Mouse (Mus musculus) gastrocnemius, adult 2 months (tissue): ENCODE data around the gene Comp. TPM values are rescaled to one million over a fixed set of nuclear protein-coding genes. Genes with fewer than 3 reads are reported as not detected.

Source experiments
- DNase-seq: peaks from one replicate; pipeline ENCODE4 v3.0.0; 2022
- H3K27ac ChIP-seq: fragments of 200-600 bp; 2 replicates; pipeline ENCODE4 v1.8.1; 2022; ENCODE audit warnings: mild to moderate bottlenecking
- H3K4me3 ChIP-seq: fragments of 200-600 bp; 2 replicates; pipeline ENCODE4 v1.8.1; 2022; ENCODE audit warnings: mild to moderate bottlenecking, moderate library complexity
- CTCF ChIP-seq: fragments of 200-600 bp; IDR thresholded peaks from 2 replicates; pipeline ENCODE4 v1.8.1; 2022; ENCODE audit warnings: antibody characterized with exemption, mild to moderate bottlenecking, moderate library complexity
- intact Hi-C: fragments of 180-260 bp; cut with DNase I; formaldehyde crosslinking; loops from one replicate; pipeline ENCODE4 v1.15.1; 2025
- total RNA-seq, 2 experiments: library from RNA; stranded (reverse); gene quantifications; 2 replicates each; pipeline ENCODE4 v1.2.3; 2021

Gene Comp
- total RNA-seq, 2 experiments from 2014 or later: 5.5 to 31.2 TPM

DNA sequence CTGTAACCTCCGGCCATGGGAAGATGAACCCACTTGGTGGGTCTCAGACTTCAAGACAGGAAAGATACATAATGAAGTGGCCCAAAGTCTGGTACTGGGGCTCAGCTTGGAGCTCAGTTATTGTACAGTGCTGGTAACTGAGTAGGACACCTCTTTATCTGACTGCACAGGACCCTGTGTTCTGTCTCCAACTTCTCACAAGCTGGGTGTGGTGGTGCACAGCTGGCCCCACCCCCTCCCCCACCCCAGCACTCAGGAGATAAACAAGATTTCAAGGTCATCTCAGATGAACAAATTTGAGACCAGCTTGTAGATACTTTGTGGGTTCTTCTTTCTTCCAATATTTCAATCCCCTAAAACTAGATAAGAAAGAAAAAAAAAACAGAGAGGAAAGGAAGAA, 17.2 kb upstream of the Comp start:
- no peak for TF ChIP-seq CTCF
- DNase-seq: no peak
- no peak overlapping the region for H3K27ac ChIP-seq
- intact Hi-C loops: no loop called here
- H3K4me3 ChIP-seq: no peak overlapping the region

- Histone ChIP-seq H3K27ac (no peak overlapping the region), H3K4me3 (no peak overlapping the region)
- intact Hi-C loops: no loop called here
- no peak for TF ChIP-seq CTCF
- peak; percentile 90 for DNase-seq
Observed at GRCm38 (mm10) chr8:70359411-70359810, 13.9 kb upstream of the Comp start.

DNA sequence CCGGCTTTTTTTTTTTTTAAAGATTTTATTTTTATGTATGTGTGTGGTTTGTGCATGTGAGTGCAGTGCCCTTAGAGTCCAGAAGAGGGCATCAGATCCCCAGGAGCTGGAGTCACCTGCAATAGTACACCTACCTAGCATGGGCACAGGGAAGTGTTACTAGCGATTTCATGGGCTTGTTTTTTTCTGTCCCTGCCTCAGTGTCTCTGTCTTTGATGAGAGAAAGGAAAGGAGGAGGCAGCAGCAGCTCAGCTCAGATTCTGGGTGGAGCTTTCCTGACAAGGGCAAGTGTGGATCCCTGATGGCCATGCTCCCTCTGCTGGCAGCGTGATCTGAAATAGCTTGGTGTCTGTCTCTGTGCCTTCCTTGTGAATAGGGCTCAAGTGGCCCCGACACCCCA, 12.6 kb upstream of the Comp start:
- H3K27ac ChIP-seq: peak overlapping the region; percentile 64
- DNase-seq: no peak
- H3K4me3 ChIP-seq: no peak overlapping the region
- intact Hi-C loops: no loop called here
- TF ChIP-seq CTCF: peak; percentile 47

- peak overlapping the region; percentile 64 for H3K27ac ChIP-seq
- H3K4me3 ChIP-seq: no peak overlapping the region
- peak; percentile 59 for DNase-seq
- no peak for TF ChIP-seq CTCF
- intact Hi-C loops: no loop called here
Observed at GRCm38 (mm10) chr8:70361484-70362032, 11.8 kb upstream of the Comp start.

- Histone ChIP-seq H3K27ac (no peak overlapping the region), H3K4me3 (no peak overlapping the region)
- DNase-seq: peak; percentile 62
- no peak for TF ChIP-seq CTCF
- intact Hi-C loops: no loop called here
Observed at GRCm38 (mm10) chr8:70364066-70364465, 9.3 kb upstream of the Comp start.

- H3K4me3 ChIP-seq: no peak overlapping the region
- no peak for DNase-seq
- TF ChIP-seq CTCF: no peak
- no peak overlapping the region for H3K27ac ChIP-seq
- intact Hi-C loops: no loop called here
Observed at GRCm38 (mm10) chr8:70366588-70366987, 6.8 kb upstream of the Comp start.

DNA sequence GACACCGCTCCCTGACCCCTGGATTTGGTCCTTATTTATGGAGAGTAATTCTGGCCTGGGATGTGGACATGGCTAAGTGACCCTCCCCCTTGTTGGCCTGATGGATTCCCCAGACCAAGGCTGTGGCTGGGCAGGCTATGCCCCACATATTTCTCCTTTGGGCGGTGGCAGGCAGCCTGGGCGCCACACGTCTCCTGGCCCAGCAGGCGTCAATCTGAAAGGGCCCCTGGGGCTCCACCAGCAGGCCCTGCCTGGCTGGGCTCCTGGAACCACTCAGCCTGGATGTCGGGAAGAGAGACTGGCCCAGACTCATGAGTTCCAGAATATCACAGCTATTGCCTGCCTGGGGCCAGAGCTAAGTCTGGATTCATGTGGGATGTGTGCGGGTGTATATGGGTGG, 2.9 kb upstream of the Comp start:
- Histone ChIP-seq H3K4me3 (no peak overlapping the region), H3K27ac (peak overlapping the region; percentile 20; the same call in 1 of the 2 replicates)
- intact Hi-C loops: no loop called here
- TF ChIP-seq CTCF: no peak
- peak; percentile 47 for DNase-seq

- intact Hi-C loops: no loop called here
- no peak for TF ChIP-seq CTCF
- no peak for DNase-seq
- H3K27ac ChIP-seq: peak overlapping the region; percentile 59
- H3K4me3 ChIP-seq: no peak overlapping the region
Observed at GRCm38 (mm10) chr8:70371951-70372350, 1.4 kb upstream of the Comp start.

DNA sequence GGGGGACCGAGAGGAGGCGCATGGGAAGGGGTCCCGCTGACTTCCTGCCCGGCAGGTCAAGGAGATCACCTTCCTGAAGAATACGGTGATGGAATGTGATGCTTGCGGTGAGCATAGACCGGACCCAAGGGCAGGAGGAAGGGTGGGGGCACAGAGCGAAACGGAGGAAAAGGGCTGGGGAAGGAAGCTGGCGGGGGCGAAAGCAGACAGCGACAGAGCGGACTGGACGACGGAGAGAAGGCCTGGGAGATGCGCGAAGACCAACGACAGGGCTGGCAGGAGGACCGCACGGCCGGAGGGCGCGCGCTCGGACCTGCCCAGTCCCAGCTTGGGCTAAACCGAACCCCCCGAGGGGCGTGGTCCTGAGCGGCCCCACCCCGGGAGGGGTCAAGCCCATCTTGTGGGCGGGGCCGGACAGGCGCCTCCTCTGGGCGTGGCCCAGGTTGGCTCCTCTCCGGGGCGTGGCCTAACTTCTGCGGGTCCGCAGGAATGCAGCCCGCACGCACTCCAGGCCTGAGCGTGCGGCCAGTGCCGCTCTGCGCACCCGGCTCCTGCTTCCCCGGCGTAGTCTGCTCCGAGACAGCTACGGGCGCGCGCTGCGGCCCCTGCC, 1.1 kb downstream of the Comp start:
- peak; percentile 89 for DNase-seq
- Histone ChIP-seq H3K27ac (peak overlapping the region; percentile 35), H3K4me3 (peak overlapping the region; percentile 63)
- intact Hi-C loops: no loop called here
- no peak for TF ChIP-seq CTCF

DNA sequence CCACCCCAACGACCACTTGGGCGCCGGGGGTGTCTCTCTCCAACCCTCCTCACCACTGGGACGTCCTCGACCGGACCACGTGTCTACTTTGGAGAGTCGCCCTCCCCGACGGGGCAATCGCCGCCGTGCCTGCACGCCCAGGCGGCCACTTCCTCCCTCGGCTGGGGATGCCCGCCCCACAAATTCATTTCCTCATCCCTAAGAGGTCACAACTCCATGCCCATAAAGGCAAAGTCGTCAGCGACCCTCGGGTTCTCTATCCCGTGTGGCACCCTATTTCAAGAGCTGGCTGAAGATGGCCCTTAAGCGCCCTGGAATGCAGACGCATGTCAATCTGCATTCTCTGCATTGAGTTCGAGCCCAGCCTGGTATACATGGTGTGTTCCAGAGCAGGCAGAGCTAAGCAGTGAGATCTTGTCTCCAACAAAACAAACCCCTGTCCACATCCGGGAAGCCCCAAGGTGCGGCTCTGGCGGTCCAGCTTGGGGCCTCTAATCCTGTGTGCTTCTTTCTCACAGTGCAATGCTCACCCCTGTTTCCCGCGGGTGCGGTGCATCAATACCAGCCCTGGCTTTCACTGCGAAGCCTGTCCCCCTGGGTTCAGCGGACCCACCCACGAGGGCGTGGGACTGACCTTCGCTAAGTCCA, 2.0 kb downstream of the Comp start:
- TF ChIP-seq CTCF: no peak
- H3K4me3 ChIP-seq: peak overlapping the region; percentile 63
- H3K27ac ChIP-seq: no peak overlapping the region
- DNase-seq: no peak
- intact Hi-C loops: no loop called here

GRCm38 (mm10) chr8:70376275-70376741, 3.0 kb downstream of the Comp start:
- Histone ChIP-seq H3K27ac (no peak overlapping the region), H3K4me3 (peak overlapping the region; percentile 30)
- intact Hi-C loops: no loop called here
- no peak for TF ChIP-seq CTCF
- no peak for DNase-seq

DNA sequence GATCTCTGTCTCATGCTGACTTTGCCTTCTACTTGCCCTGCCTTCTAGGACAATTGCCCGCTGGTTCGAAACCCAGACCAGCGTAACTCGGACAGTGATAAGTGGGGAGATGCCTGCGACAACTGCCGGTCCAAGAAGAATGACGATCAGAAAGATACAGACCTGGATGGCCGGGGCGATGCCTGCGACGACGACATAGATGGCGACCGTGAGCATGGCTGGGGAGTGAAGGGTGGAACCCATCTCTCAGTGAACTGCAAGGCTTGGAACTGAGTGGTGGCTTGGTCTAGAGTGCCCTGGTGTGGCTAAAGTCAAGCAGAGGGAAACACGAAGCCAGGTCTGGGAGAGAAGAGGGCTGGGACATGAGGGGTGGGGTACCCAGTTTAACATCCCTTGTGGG, 3.7 kb downstream of the Comp start:
- intact Hi-C loops: no loop called here
- no peak for TF ChIP-seq CTCF
- no peak overlapping the region for H3K4me3 ChIP-seq
- no peak overlapping the region for H3K27ac ChIP-seq
- no peak for DNase-seq

- H3K4me3 ChIP-seq: no peak overlapping the region
- H3K27ac ChIP-seq: no peak overlapping the region
- no peak for TF ChIP-seq CTCF
- intact Hi-C loops: no loop called here
- DNase-seq: no peak
Observed at GRCm38 (mm10) chr8:70380069-70380468, 6.7 kb downstream of the Comp start.
